Mouse (Mus musculus): ENCODE measurements around the gene Abcc12. TPM values are rescaled to one million over a fixed set of nuclear protein-coding genes. Genes with fewer than 3 reads are reported as not detected.

Abcc12 gene
- total RNA-seq, 1 experiment = 0.36 TPM

- no peaks in the 10 kb centered on the region for H3K9me3 ChIP-seq (ENCODE audit: control insufficient read depth, insufficient read depth, low read depth, low read length)
- no peaks in the 10 kb centered on the region for H3K4me1 ChIP-seq (ENCODE audit: control insufficient read depth in 2 of 2, insufficient read depth in 2 of 2, low read length in 2 of 2, poor library complexity in 1 of 2)
- no peak for DNase-seq (ENCODE audit: low read depth, low spot score)
- in situ Hi-C loops (cut with MboI; ENCODE audit: low sequenced_read_pairs in 2 of 2, unreplicated experiment in 2 of 2) = no loop called here
- no peak for TF ChIP-seq MAFK (IDR thresholded peaks at IDR 0.05; ENCODE audit: insufficient read depth, low read depth, low read length)
- no peaks in the 10 kb centered on the region for H3K36me3 ChIP-seq (ENCODE audit: control insufficient read depth, insufficient read depth, low read length, poor library complexity, severe bottlenecking)
- no peak overlapping the region for H3K27ac ChIP-seq (ENCODE audit: insufficient read depth, low read depth, low read length, poor library complexity, severe bottlenecking)
- no peak overlapping the region for H3K4me3 ChIP-seq (ENCODE audit: insufficient read depth in 1 of 2, low read depth in 1 of 2, low read length in 2 of 2, poor library complexity in 1 of 2, severe bottlenecking in 1 of 2)
- H3K9ac ChIP-seq (ENCODE audit: insufficient read depth, low read depth, low read length, poor library complexity, severe bottlenecking) = no peak overlapping the region
These were observed 142.1 kb downstream of the Abcc12 start for GRCm38 (mm10) chr8:86438133-86438982.

DNA sequence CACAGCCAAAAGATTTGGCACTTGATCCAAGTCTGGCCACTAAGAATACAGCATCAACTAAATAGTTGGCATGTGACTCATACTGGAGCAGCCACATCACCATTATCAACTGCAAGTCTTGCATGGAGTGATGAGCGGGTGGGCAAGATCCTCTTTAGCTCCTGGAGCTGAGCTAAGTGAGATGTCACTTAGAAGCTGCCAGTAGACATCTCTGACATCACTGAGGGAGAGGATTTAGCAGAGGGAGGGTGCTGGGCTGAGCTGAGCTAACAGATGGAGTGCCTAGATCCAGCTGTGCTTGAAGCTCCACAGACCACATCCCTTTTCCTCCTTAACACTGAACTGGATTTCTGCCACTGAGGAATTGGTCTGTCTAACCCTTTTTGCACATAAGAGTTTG, 143.1 kb downstream of the Abcc12 start:
- Histone ChIP-seq H3K4me3 (ENCODE audit: insufficient read depth in 1 of 2, low read depth in 1 of 2, low read length in 2 of 2, poor library complexity in 1 of 2, severe bottlenecking in 1 of 2) (no peak overlapping the region), H3K4me1 (ENCODE audit: control insufficient read depth in 2 of 2, insufficient read depth in 2 of 2, low read length in 2 of 2, poor library complexity in 1 of 2) (no peaks in the 10 kb centered on the region), H3K9me3 (ENCODE audit: control insufficient read depth, insufficient read depth, low read depth, low read length) (no peaks in the 10 kb centered on the region), H3K36me3 (ENCODE audit: control insufficient read depth, insufficient read depth, low read length, poor library complexity, severe bottlenecking) (no peaks in the 10 kb centered on the region), H3K27ac (ENCODE audit: insufficient read depth, low read depth, low read length, poor library complexity, severe bottlenecking) (no peak overlapping the region), H3K9ac (ENCODE audit: insufficient read depth, low read depth, low read length, poor library complexity, severe bottlenecking) (no peak overlapping the region)
- no peak for DNase-seq (ENCODE audit: low read depth, low spot score)
- TF ChIP-seq ZNF384 (IDR thresholded peaks at IDR 0.05; ENCODE audit: low read depth, low read length) = no peak
- TF ChIP-seq ZC3H11A (IDR thresholded peaks at IDR 0.05; ENCODE audit: borderline replicate concordance, low read depth, low read length) = no peak
- TF ChIP-seq HCFC1 (IDR thresholded peaks at IDR 0.05; ENCODE audit: borderline replicate concordance, insufficient read depth, low read length) = no peak
- no peak for TF ChIP-seq MAFK (IDR thresholded peaks at IDR 0.05; ENCODE audit: insufficient read depth, low read depth, low read length)
- no peak for TF ChIP-seq CHD2 (IDR thresholded peaks at IDR 0.05; ENCODE audit: low read depth, low read length)
- in situ Hi-C loops (cut with MboI; ENCODE audit: low sequenced_read_pairs in 2 of 2, unreplicated experiment in 2 of 2) = no loop called here

Other genes with a start within 250 kb of the Abcc12 start
- 28.9 and 39.1 TPM in 2 replicates for gene Lonp2, start 43.4 kb upstream of the Abcc12 start, total RNA-seq (2012; rRNA removed)
- 0.54 and 1.3 TPM in 2 replicates for gene Gm10638, start 165.0 kb upstream of the Abcc12 start, total RNA-seq (2012; rRNA removed)
- gene Siah1a, start 165.2 kb upstream of the Abcc12 start, total RNA-seq (2012; rRNA removed) = 13.5 and 15.7 TPM in 2 replicates

All from ES-E14 (cell line).